Mouse (Mus musculus) MEL (cell line): ENCODE measurements at regions not wholly inside any gene's neighbourhood (a gene's known extent, or its start where the extent isn't known, plus 50 kb on each side); places are given as distances from the start of the nearest gene placed in this dataset.

Source experiments
- DNase-seq: peaks from one replicate; pipeline ENCODE4 v3.0.0; 2011; ENCODE audit warnings: low read depth, low spot score
- H3K27ac ChIP-seq: 2 replicates; pipeline ENCODE4 v1.5.1; 2012; ENCODE audit warnings: low read depth, mild to moderate bottlenecking, control low read depth, low read length, moderate library complexity; ENCODE audit not compliant: control insufficient read depth
- H3K27me3 ChIP-seq, 2 experiments: fragments of 150-350 bp in 1 of 2; sonication (generic) in 1 of 2; 2 replicates each; pipeline ENCODE4 v1.6.1; 2012; ENCODE audit warnings: low read length in 2 of 2, mild to moderate bottlenecking in 2 of 2, improper control_type of control experiment in 1 of 2, moderate library complexity in 1 of 2; ENCODE audit not compliant: insufficient read depth in 2 of 2, control insufficient read depth in 1 of 2
- H3K36me3 ChIP-seq, 2 experiments: 2 replicates each; pipeline ENCODE4 v1.6.1; 2012 to 2014; ENCODE audit warnings: low read length in 2 of 2, improper control_type of control experiment in 1 of 2, inconsistent platforms in 1 of 2, mild to moderate bottlenecking in 1 of 2; ENCODE audit not compliant: insufficient read depth in 2 of 2, control insufficient read depth in 1 of 2
- H3K4me1 ChIP-seq, 2 experiments: fragments of 150-350 bp in 1 of 2; sonication (generic) in 1 of 2; 2 replicates each; pipeline ENCODE4 v1.6.1; 2012; ENCODE audit warnings: low read length in 2 of 2, improper control_type of control experiment in 1 of 2, mild to moderate bottlenecking in 1 of 2; ENCODE audit not compliant: insufficient read depth in 2 of 2, control insufficient read depth in 1 of 2
- H3K4me3 ChIP-seq, 2 experiments: fragments of 150-350 bp in 1 of 2; sonication (generic) in 1 of 2; 2 replicates each; pipeline ENCODE4 v1.5.1; 2012; ENCODE audit warnings: low read depth in 2 of 2, low read length in 2 of 2, mild to moderate bottlenecking in 2 of 2, moderate library complexity in 2 of 2, control low read depth in 1 of 2, improper control_type of control experiment in 1 of 2; ENCODE audit not compliant: control insufficient read depth in 1 of 2, insufficient read depth in 1 of 2
- H3K79me2 ChIP-seq: 2 replicates; pipeline ENCODE4 v1.6.1; 2012; ENCODE audit warnings: mild to moderate bottlenecking, low read length, moderate library complexity; ENCODE audit not compliant: control insufficient read depth, poor library complexity, insufficient read depth
- H3K9ac ChIP-seq: 2 replicates; pipeline ENCODE4 v1.6.1; 2012; ENCODE audit warnings: low read depth, mild to moderate bottlenecking, control low read depth, low read length, moderate library complexity; ENCODE audit not compliant: control insufficient read depth, poor library complexity, severe bottlenecking
- H3K9me3 ChIP-seq: fragments of 150-350 bp; sonication (generic); replicated peaks from 2 replicates; pipeline ENCODE4 v1.6.1; 2012; ENCODE audit warnings: mild to moderate bottlenecking, low read length, improper control_type of control experiment, moderate library complexity; ENCODE audit not compliant: insufficient read depth
- BHLHE40 ChIP-seq: IDR thresholded peaks from 2 replicates; pipeline ENCODE4 v1.6.1; 2012; ENCODE audit warnings: low read depth, mild to moderate bottlenecking, inconsistent platforms, low read length, improper control_type of control experiment, borderline replicate concordance
- CHD1 ChIP-seq: IDR thresholded peaks from 2 replicates; pipeline ENCODE4 v1.6.1; 2012; ENCODE audit warnings: low read depth, mild to moderate bottlenecking, inconsistent platforms, low read length, improper control_type of control experiment
- CTCF ChIP-seq, 3 experiments: IDR thresholded peaks in 2 of 3; conservative IDR thresholded peaks in 1 of 3; 2 replicates each; pipeline ENCODE4 v1.5.1; 2011 to 2012; ENCODE audit warnings: low read length in 3 of 3, low read depth in 2 of 3, mild to moderate bottlenecking in 2 of 3, improper control_type of control experiment in 1 of 3, inconsistent platforms in 1 of 3, mixed read lengths in 1 of 3, moderate library complexity in 1 of 3; ENCODE audit not compliant: control insufficient read depth in 1 of 3, insufficient read depth in 1 of 3, poor library complexity in 1 of 3, severe bottlenecking in 1 of 3
- ETS1 ChIP-seq: IDR thresholded peaks from 2 replicates; pipeline ENCODE4 v1.6.1; 2012; ENCODE audit warnings: low read depth, mild to moderate bottlenecking, inconsistent platforms, low read length, improper control_type of control experiment, moderate library complexity
- GATA1 ChIP-seq: IDR thresholded peaks from 2 replicates; pipeline ENCODE4 v1.6.1; 2011; ENCODE audit warnings: low read depth, low read length, improper control_type of control experiment
- HCFC1 ChIP-seq: IDR thresholded peaks from 2 replicates; pipeline ENCODE4 v1.6.1; 2012; ENCODE audit warnings: low read depth, mild to moderate bottlenecking, inconsistent platforms, low read length, improper control_type of control experiment, moderate library complexity
- MAFK ChIP-seq: IDR thresholded peaks from 2 replicates; pipeline ENCODE4 v1.6.1; 2011; ENCODE audit warnings: low read depth, mild to moderate bottlenecking, low read length, improper control_type of control experiment, borderline replicate concordance
- MAZ ChIP-seq: IDR thresholded peaks from 2 replicates; pipeline ENCODE4 v1.6.1; 2012; ENCODE audit warnings: low read depth, mild to moderate bottlenecking, inconsistent platforms, low read length, improper control_type of control experiment
- MEF2A ChIP-seq: IDR thresholded peaks from 2 replicates; pipeline ENCODE4 v1.6.1; 2014; ENCODE audit warnings: low read depth, mild to moderate bottlenecking, inconsistent platforms, low read length, improper control_type of control experiment; ENCODE audit not compliant: poor library complexity, insufficient replicate concordance, severe bottlenecking; ENCODE audit errors: extremely low read depth
- MXI1 ChIP-seq: IDR thresholded peaks from 2 replicates; pipeline ENCODE4 v1.6.1; 2011; ENCODE audit warnings: mild to moderate bottlenecking, low read depth, low read length, improper control_type of control experiment
- MYB ChIP-seq: IDR thresholded peaks from 2 replicates; pipeline ENCODE4 v1.6.1; 2011; ENCODE audit warnings: mild to moderate bottlenecking, low read depth, low read length, improper control_type of control experiment
- MYC ChIP-seq: IDR thresholded peaks from 2 replicates; pipeline ENCODE4 v1.6.1; 2011; ENCODE audit warnings: low read depth, mild to moderate bottlenecking, low read length, improper control_type of control experiment, moderate library complexity
- NELFE ChIP-seq: IDR thresholded peaks from 2 replicates; pipeline ENCODE4 v1.6.1; 2011; ENCODE audit warnings: low read depth, low read length, improper control_type of control experiment
- NRF1 ChIP-seq: IDR thresholded peaks from 2 replicates; pipeline ENCODE4 v1.6.1; 2014; ENCODE audit warnings: low read depth, mild to moderate bottlenecking, inconsistent platforms, low read length, improper control_type of control experiment, moderate library complexity; ENCODE audit not compliant: poor library complexity, insufficient read depth, severe bottlenecking
- POLR2AphosphoS2 ChIP-seq: IDR thresholded peaks from 2 replicates; pipeline ENCODE4 v1.6.1; 2011; ENCODE audit warnings: low read length, improper control_type of control experiment
- POLR2AphosphoS5 ChIP-seq: IDR thresholded peaks from 2 replicates; pipeline ENCODE4 v1.6.1; 2012; ENCODE audit warnings: low read depth, borderline replicate concordance, mild to moderate bottlenecking, inconsistent platforms, low read length, moderate library complexity, mixed read lengths
- RAD21 ChIP-seq: IDR thresholded peaks from 2 replicates; pipeline ENCODE4 v1.6.1; 2011; ENCODE audit warnings: mild to moderate bottlenecking, low read depth, low read length, improper control_type of control experiment
- RCOR1 ChIP-seq: IDR thresholded peaks from 2 replicates; pipeline ENCODE4 v1.6.1; 2012; ENCODE audit warnings: low read depth, mild to moderate bottlenecking, inconsistent platforms, low read length, improper control_type of control experiment
- SIN3A ChIP-seq: IDR thresholded peaks from 2 replicates; pipeline ENCODE4 v1.6.1; 2012; ENCODE audit warnings: low read length, improper control_type of control experiment, inconsistent platforms
- TAL1 ChIP-seq: IDR thresholded peaks from 2 replicates; pipeline ENCODE4 v1.6.1; 2012; ENCODE audit warnings: mild to moderate bottlenecking, inconsistent platforms, low read length, moderate library complexity, mixed read lengths
- TCF12 ChIP-seq: IDR thresholded peaks from 2 replicates; pipeline ENCODE4 v1.6.1; 2014; ENCODE audit warnings: low read depth, mild to moderate bottlenecking, inconsistent platforms, low read length, improper control_type of control experiment, moderate library complexity
- USF1 ChIP-seq: IDR thresholded peaks from 2 replicates; pipeline ENCODE4 v1.6.1; 2014; ENCODE audit warnings: low read depth, mild to moderate bottlenecking, inconsistent platforms, low read length, improper control_type of control experiment, moderate library complexity
- USF2 ChIP-seq, 2 experiments: IDR thresholded peaks; 2 replicates each; pipeline ENCODE4 v1.6.1; 2011 to 2012; ENCODE audit warnings: improper control_type of control experiment in 2 of 2, low read length in 2 of 2, borderline replicate concordance in 1 of 2, inconsistent platforms in 1 of 2, low read depth in 1 of 2, mild to moderate bottlenecking in 1 of 2; ENCODE audit not compliant: insufficient read depth in 1 of 2
- ZKSCAN1 ChIP-seq: IDR thresholded peaks from 2 replicates; pipeline ENCODE4 v1.6.1; 2012; ENCODE audit warnings: low read depth, mild to moderate bottlenecking, inconsistent platforms, low read length, improper control_type of control experiment, moderate library complexity
- ZMIZ1 ChIP-seq: IDR thresholded peaks from 2 replicates; pipeline ENCODE4 v1.6.1; 2012; ENCODE audit warnings: low read depth, mild to moderate bottlenecking, inconsistent platforms, low read length, improper control_type of control experiment, moderate library complexity

GRCm38 (mm10) chr17:63699537-63699936, 163.3 kb upstream of the Fer start:
- Histone ChIP-seq H3K79me2 (no peaks in the 10 kb centered on the region), H3K4me1 (no peaks in the 10 kb centered on the region), H3K9ac (no peak overlapping the region), H3K9me3 (no peaks in the 10 kb centered on the region), H3K27ac (no peak overlapping the region), H3K27me3 (no peaks in the 10 kb centered on the region), H3K4me3 (no peak overlapping the region), H3K36me3 (no peaks in the 10 kb centered on the region)
- DNase-seq, result no peak
- no peak for TF ChIP-seq MYB
- no peak for TF ChIP-seq NRF1
- no peak for TF ChIP-seq MEF2A
- TF ChIP-seq, all 39 proteins: peak for 0

GRCm38 (mm10) chr17:63704991-63705390, 157.9 kb upstream of the Fer start:
- TF ChIP-seq NRF1 (no peak), CHD1 (no peak), MAZ (no peak), ZKSCAN1 (no peak), NELFE (no peak), ETS1 (no peak)
- no peaks in the 10 kb centered on the region for H3K36me3 ChIP-seq
- H3K9ac ChIP-seq, result no peak overlapping the region
- no peak overlapping the region for H3K4me3 ChIP-seq
- no peaks in the 10 kb centered on the region for H3K27me3 ChIP-seq
- no peak for DNase-seq
- no peaks in the 10 kb centered on the region for H3K79me2 ChIP-seq
- H3K27ac ChIP-seq, result no peak overlapping the region
- H3K4me1 ChIP-seq, result no peaks in the 10 kb centered on the region
- H3K9me3 ChIP-seq, result no peaks in the 10 kb centered on the region

- Histone ChIP-seq H3K27ac (no peak overlapping the region), H3K27me3 (no peaks in the 10 kb centered on the region), H3K9me3 (no peaks in the 10 kb centered on the region), H3K9ac (no peak overlapping the region), H3K36me3 (no peaks in the 10 kb centered on the region), H3K4me3 (no peak overlapping the region), H3K79me2 (no peaks in the 10 kb centered on the region), H3K4me1 (no peaks in the 10 kb centered on the region)
- DNase-seq, result no peak
- no peak for TF ChIP-seq MXI1
- TF ChIP-seq GATA1, result no peak
- no peak for TF ChIP-seq CTCF (IDR thresholded peaks at IDR 0.05 in 2 of 3, conservative IDR thresholded peaks at IDR 0.05 in 1 of 3; ENCODE audit: control insufficient read depth in 1 of 3, insufficient read depth in 1 of 3, low read depth in 2 of 3, low read length in 3 of 3, poor library complexity in 1 of 3, severe bottlenecking in 1 of 3)
- no peak for TF ChIP-seq MYC
- TF ChIP-seq HCFC1, result no peak
- TF ChIP-seq MAFK, result no peak
- TF ChIP-seq SIN3A, result no peak
- TF ChIP-seq TCF12, result no peak
- TF ChIP-seq POLR2AphosphoS2, result no peak
- TF ChIP-seq ZMIZ1, result no peak
- TF ChIP-seq BHLHE40, result no peak
- TF ChIP-seq MYB, result no peak
- TF ChIP-seq RCOR1, result no peak
- TF ChIP-seq NRF1, result no peak
- no peak for TF ChIP-seq USF1
- no peak for TF ChIP-seq USF2 (IDR thresholded peaks at IDR 0.05; ENCODE audit: borderline replicate concordance in 1 of 2, insufficient read depth in 1 of 2, low read depth in 1 of 2, low read length in 2 of 2)
- TF ChIP-seq TAL1, result no peak
- no peak for TF ChIP-seq POLR2AphosphoS5
- TF ChIP-seq RAD21, result no peak
- TF ChIP-seq MEF2A, result no peak
Measured at GRCm38 (mm10) chr17:63712937-63713336, 149.9 kb upstream of the Fer start.
